Mouse (Mus musculus) CH12.LX (cell line): ENCODE results near the gene Gkap1. TPM values are rescaled to one million over a fixed set of nuclear protein-coding genes. Genes with fewer than 3 reads are reported as not detected.

Experiments used
- DNase-seq: peaks from one replicate; pipeline ENCODE4 v3.0.0-alpha.2; 2013; ENCODE audit errors: extremely low read depth
- H3K27ac ChIP-seq: 2 replicates; pipeline ENCODE4 v1.5.1; 2012; ENCODE audit warnings: low read depth, mild to moderate bottlenecking, control low read depth, moderate library complexity; ENCODE audit not compliant: insufficient read depth
- H3K27me3 ChIP-seq: replicated peaks from 2 replicates; pipeline ENCODE3; 2012; ENCODE audit warnings: inconsistent platforms
- H3K36me3 ChIP-seq, 2 experiments: replicated peaks in 1 of 2; 2 replicates each; pipeline versions ENCODE3 to v1.6.1; 2012; ENCODE audit warnings: inconsistent platforms in 1 of 2, low read length in 1 of 2, mild to moderate bottlenecking in 1 of 2, mixed read lengths in 1 of 2, moderate library complexity in 1 of 2; ENCODE audit not compliant: control insufficient read depth in 1 of 2, insufficient read depth in 1 of 2
- H3K4me1 ChIP-seq, 2 experiments: 2 replicates each; pipeline ENCODE4 v1.6.1; 2012; ENCODE audit warnings: inconsistent platforms in 1 of 2, moderate library complexity in 1 of 2; ENCODE audit not compliant: insufficient read depth in 2 of 2, control insufficient read depth in 1 of 2
- H3K4me2 ChIP-seq: 2 replicates; pipeline ENCODE4 v1.6.1; 2012; ENCODE audit warnings: low read depth, mild to moderate bottlenecking, control low read depth; ENCODE audit not compliant: poor library complexity, insufficient read depth, severe bottlenecking
- H3K4me3 ChIP-seq, 3 experiments: fragments of 150-350 bp in 1 of 3; sonication (generic) in 1 of 3; replicated peaks in 1 of 3; 2 replicates each; pipeline versions ENCODE3 to v1.5.1; 2011 to 2012; ENCODE audit warnings: low read depth in 2 of 3, low read length in 2 of 3, mild to moderate bottlenecking in 2 of 3, moderate library complexity in 2 of 3, control low read depth in 1 of 3, improper control_type of control experiment in 1 of 3, inconsistent platforms in 1 of 3, mixed read lengths in 1 of 3; ENCODE audit not compliant: poor library complexity in 1 of 3
- H3K79me2 ChIP-seq: replicated peaks from 2 replicates; pipeline ENCODE4 v1.6.1; 2012; ENCODE audit warnings: mild to moderate bottlenecking, moderate library complexity; ENCODE audit not compliant: control insufficient read depth, poor library complexity, insufficient read depth, severe bottlenecking; ENCODE audit errors: extremely low read depth
- H3K9ac ChIP-seq: 2 replicates; pipeline ENCODE4 v1.6.1; 2012; ENCODE audit warnings: low read depth, mild to moderate bottlenecking, control low read depth, moderate library complexity; ENCODE audit not compliant: insufficient read depth
- H3K9me3 ChIP-seq: replicated peaks from 2 replicates; pipeline ENCODE3; 2012; ENCODE audit warnings: low read length, inconsistent platforms, mixed read lengths
- BHLHE40 ChIP-seq: IDR thresholded peaks from 2 replicates; pipeline ENCODE4 v1.6.1; 2011; ENCODE audit warnings: mild to moderate bottlenecking, low read depth, low read length, improper control_type of control experiment
- CHD1 ChIP-seq: IDR thresholded peaks from 2 replicates; pipeline ENCODE4 v1.6.1; 2012; ENCODE audit warnings: low read depth, low read length, improper control_type of control experiment, inconsistent platforms
- CHD2 ChIP-seq: IDR thresholded peaks from 2 replicates; pipeline ENCODE4 v1.6.1; 2011; ENCODE audit warnings: low read length, improper control_type of control experiment
- CTCF ChIP-seq, 2 experiments: IDR thresholded peaks in 1 of 2; conservative IDR thresholded peaks in 1 of 2; 2 replicates each; pipeline ENCODE4 v1.5.1; 2011 to 2012; ENCODE audit warnings: low read depth in 2 of 2, low read length in 2 of 2, improper control_type of control experiment in 1 of 2, inconsistent platforms in 1 of 2, mild to moderate bottlenecking in 1 of 2, moderate library complexity in 1 of 2
- E2F4 ChIP-seq: IDR thresholded peaks from 2 replicates; pipeline ENCODE4 v1.6.1; 2011; ENCODE audit warnings: low read depth, low read length, improper control_type of control experiment; ENCODE audit not compliant: insufficient replicate concordance
- EP300 ChIP-seq: IDR thresholded peaks from 2 replicates; pipeline ENCODE4 v1.6.1; 2011; ENCODE audit warnings: low read length, improper control_type of control experiment
- ETS1 ChIP-seq: conservative IDR thresholded peaks from 2 replicates; pipeline ENCODE4 v1.6.1; 2012; ENCODE audit warnings: low read depth, mild to moderate bottlenecking, inconsistent platforms, low read length, improper control_type of control experiment, moderate library complexity
- HCFC1 ChIP-seq: IDR thresholded peaks from 2 replicates; pipeline ENCODE4 v1.6.1; 2012; ENCODE audit warnings: low read depth, mild to moderate bottlenecking, inconsistent platforms, low read length, improper control_type of control experiment
- IRF4 ChIP-seq: IDR thresholded peaks from 2 replicates; pipeline ENCODE4 v1.6.1; 2014; ENCODE audit warnings: low read depth, mild to moderate bottlenecking, inconsistent platforms, low read length, improper control_type of control experiment
- JUN ChIP-seq: IDR thresholded peaks from 2 replicates; pipeline ENCODE4 v1.6.1; 2011; ENCODE audit warnings: low read depth, mild to moderate bottlenecking, low read length, improper control_type of control experiment, moderate library complexity; ENCODE audit not compliant: insufficient read depth
- JUND ChIP-seq: conservative IDR thresholded peaks from 2 replicates; pipeline ENCODE4 v1.6.1; 2011; ENCODE audit warnings: low read depth, low read length, improper control_type of control experiment
- MAFK ChIP-seq: IDR thresholded peaks from 2 replicates; pipeline ENCODE4 v1.6.1; 2011; ENCODE audit warnings: low read length, improper control_type of control experiment; ENCODE audit not compliant: insufficient replicate concordance
- MAX ChIP-seq: IDR thresholded peaks from 2 replicates; pipeline ENCODE4 v1.6.1; 2011; ENCODE audit warnings: low read length, improper control_type of control experiment
- MEF2A ChIP-seq: IDR thresholded peaks from 2 replicates; pipeline ENCODE4 v1.6.1; 2014; ENCODE audit warnings: low read depth, mild to moderate bottlenecking, inconsistent platforms, low read length, improper control_type of control experiment, borderline replicate concordance
- MXI1 ChIP-seq: IDR thresholded peaks from 2 replicates; pipeline ENCODE4 v1.6.1; 2011; ENCODE audit warnings: mild to moderate bottlenecking, low read depth, low read length, improper control_type of control experiment
- MYC ChIP-seq: IDR thresholded peaks from 2 replicates; pipeline ENCODE4 v1.6.1; 2011; ENCODE audit warnings: low read depth, mild to moderate bottlenecking, improper control_type of control experiment, low read length
- NELFE ChIP-seq: IDR thresholded peaks from 2 replicates; pipeline ENCODE4 v1.6.1; 2011; ENCODE audit warnings: low read depth, low read length, improper control_type of control experiment
- NRF1 ChIP-seq: IDR thresholded peaks from 2 replicates; pipeline ENCODE4 v1.6.1; 2014; ENCODE audit warnings: low read depth, mild to moderate bottlenecking, inconsistent platforms, low read length, improper control_type of control experiment, moderate library complexity
- PAX5 ChIP-seq: IDR thresholded peaks from 2 replicates; pipeline ENCODE4 v1.6.1; 2012; ENCODE audit warnings: low read length, inconsistent platforms, mixed read lengths
- POLR2A ChIP-seq: IDR thresholded peaks from 2 replicates; pipeline ENCODE4 v1.6.1; 2011; ENCODE audit warnings: low read depth, mild to moderate bottlenecking, improper control_type of control experiment, low read length
- SIN3A ChIP-seq: IDR thresholded peaks from 2 replicates; pipeline ENCODE4 v1.6.1; 2012; ENCODE audit warnings: low read length, improper control_type of control experiment, inconsistent platforms
- TBP ChIP-seq: conservative IDR thresholded peaks from 2 replicates; pipeline ENCODE4 v1.6.1; 2011; ENCODE audit warnings: low read depth, low read length, improper control_type of control experiment
- TCF12 ChIP-seq: IDR thresholded peaks from 2 replicates; pipeline ENCODE4 v1.6.1; 2014; ENCODE audit warnings: low read depth, mild to moderate bottlenecking, inconsistent platforms, low read length, improper control_type of control experiment
- USF1 ChIP-seq: IDR thresholded peaks from 2 replicates; pipeline ENCODE4 v1.6.1; 2014; ENCODE audit warnings: low read depth, mild to moderate bottlenecking, inconsistent platforms, low read length, improper control_type of control experiment
- USF2 ChIP-seq: conservative IDR thresholded peaks from 2 replicates; pipeline ENCODE4 v1.6.1; 2011; ENCODE audit warnings: low read depth, low read length, improper control_type of control experiment
- ZC3H11A ChIP-seq: IDR thresholded peaks from 2 replicates; pipeline ENCODE4 v1.6.1; 2012; ENCODE audit warnings: low read depth, mild to moderate bottlenecking, inconsistent platforms, low read length, improper control_type of control experiment
- ZMIZ1 ChIP-seq: IDR thresholded peaks from 2 replicates; pipeline ENCODE4 v1.6.1; 2012; ENCODE audit warnings: low read depth, mild to moderate bottlenecking, inconsistent platforms, low read length, improper control_type of control experiment
- dilution Hi-C: fragments of 300-500 bp; cut with MboI; formaldehyde crosslinking; loops from 2 replicates; pipeline ENCODE4 v1.14.3; 2020; ENCODE audit warnings: low sequenced_read_pairs; ENCODE audit not compliant: extremely low pct_unique_long_range_greater_than_20kb, extremely low pct_ligation_motif_present
- in situ Hi-C: fragments of 300-500 bp; cut with MboI; formaldehyde crosslinking; loops from 3 replicates; pipeline ENCODE4 v1.14.3; 2019; ENCODE audit warnings: low sequenced_read_pairs, low pct_ligation_motif_present, low pct_unique_long_range_greater_than_20kb, mixed read lengths
- polyA plus RNA-seq: library from polyadenylated mRNA; unstranded; fragments of >175 nt; gene quantifications from 2 replicates; pipeline ENCODE4 v1.2.1, GENCODE M21; 2012; ENCODE audit warnings: low read depth; ENCODE audit not compliant: insufficient read length
- total RNA-seq, 2 experiments: library from RNA; depleted of rRNA; stranded (reverse); fragments of 300-350 nt in 1 of 2; fragments of >200 nt in 1 of 2; gene quantifications; 2 replicates each; pipeline ENCODE4 v1.2.3; 2012 to 2014

Gkap1 gene
- total and polyA plus RNA-seq, 3 experiments, result 0.82 to 2.0 (median 1.3) TPM

GRCm38 (mm10) chr13:58201343-58201742 lies 74.2 kb downstream of the Gkap1 start:
- in situ Hi-C loops, result no loop called here
- Histone ChIP-seq H3K36me3 (peaks cover 6 to 21% of the 10 kb centered on the region in 2 experiments), H3K4me1 (peaks cover 29 to 98% of the 10 kb centered on the region in 2 experiments), H3K27me3 (no peaks in the 10 kb centered on the region), H3K79me2 (peaks cover 81% of the 10 kb centered on the region), H3K9me3 (no peaks in the 10 kb centered on the region), H3K4me3 (no peak overlapping the region), H3K27ac (no peak overlapping the region; the same call in 1 of the 2 replicates), H3K9ac (no peak overlapping the region; the same call in 1 of the 2 replicates), H3K4me2 (peak overlapping the region; percentile 50; the same call in 1 of the 2 replicates)
- no peak for DNase-seq
- no peak for TF ChIP-seq E2F4
- TF ChIP-seq MYC, result no peak
- TF ChIP-seq ZMIZ1, result no peak
- no peak for TF ChIP-seq TBP
- TF ChIP-seq MXI1, result no peak
- no peak for TF ChIP-seq JUND
- TF ChIP-seq EP300, result no peak
- TF ChIP-seq NELFE, result no peak
- TF ChIP-seq PAX5, result no peak
- no peak for TF ChIP-seq HCFC1
- TF ChIP-seq ZC3H11A, result no peak
- no peak for TF ChIP-seq POLR2A
- TF ChIP-seq MAX, result no peak
- dilution Hi-C loops, result no loop called here

- DNase-seq, result peak; percentile 83
- no peak overlapping the region; the same call in 1 of the 2 replicates for H3K4me2 ChIP-seq
- dilution Hi-C loops, result no loop called here
- no peak overlapping the region for H3K4me3 ChIP-seq
- H3K27me3 ChIP-seq, result no peaks in the 10 kb centered on the region
- peaks cover 29 to 84% of the 10 kb centered on the region in 2 experiments for H3K4me1 ChIP-seq
- peak overlapping the region; percentile 86 for H3K27ac ChIP-seq
- H3K79me2 ChIP-seq, result peaks cover 59% of the 10 kb centered on the region
- in situ Hi-C loops, result no loop called here
- no peaks in the 10 kb centered on the region for H3K9me3 ChIP-seq
- no peak overlapping the region for H3K9ac ChIP-seq
- H3K36me3 ChIP-seq, result peaks cover 20 to 41% of the 10 kb centered on the region in 2 experiments
- TF ChIP-seq CTCF (conservative IDR thresholded peaks at IDR 0.05 in 1 of 2, IDR thresholded peaks at IDR 0.05 in 1 of 2; ENCODE audit: low read depth in 2 of 2, low read length in 2 of 2), result no peak
- TF ChIP-seq CHD1, result no peak
- no peak for TF ChIP-seq CHD2
- no peak for TF ChIP-seq IRF4
- peak; percentile 79 for TF ChIP-seq JUND
- TF ChIP-seq PAX5, result no peak
- 0 out of 2 replicates have a peak, but pooled peaks have one; percentile 22 for TF ChIP-seq MXI1
- TF ChIP-seq TBP, result no peak
- peak; percentile 45; the same call in 1 of the 2 replicates for TF ChIP-seq MYC
- no peak for TF ChIP-seq TCF12
- TF ChIP-seq NRF1, result 0 out of 2 replicates have a peak, but pooled peaks have one; percentile 3
- peak; percentile 1; the same call in 1 of the 2 replicates for TF ChIP-seq BHLHE40
- TF ChIP-seq HCFC1, result no peak; the same call in 1 of the 2 replicates
- no peak for TF ChIP-seq USF1
- no peak for TF ChIP-seq MAFK
- no peak; the same call in 1 of the 2 replicates for TF ChIP-seq SIN3A
- TF ChIP-seq ETS1, result no peak; the same call in 1 of the 2 replicates
- TF ChIP-seq EP300, result peak; percentile 39; the same call in 1 of the 2 replicates
- TF ChIP-seq MEF2A, result peak; percentile 85
- peak; percentile 68 for TF ChIP-seq JUN
- no peak for TF ChIP-seq ZMIZ1
- TF ChIP-seq USF2, result no peak
- TF ChIP-seq, all 38 proteins: peak for 8
These were observed 77.4 kb downstream of the Gkap1 start for GRCm38 (mm10) chr13:58197981-58198640.
